Mouse (Mus musculus) kidney, embryonic 14.5 days (tissue): ENCODE measurements around the gene Rnf169. TPM values are rescaled to one million over a fixed set of nuclear protein-coding genes. Genes with fewer than 3 reads are reported as not detected.
A peak's percentile ranks its signal among the peaks of the same experiment; 100 is the strongest.

ENCODE experiments used
- ATAC-seq: fragments of 200-750 bp; cut with Nextera tagmentation; 2 replicates; pipeline ENCODE4 v1.8.0; 2017; ENCODE audit warnings: moderate number of reproducible peaks, mild to moderate bottlenecking, moderate TSS enrichment, moderate library complexity; ENCODE audit not compliant: low FRiP score, low TSS enrichment
- H3K27ac ChIP-seq: fragments of 300-500 bp; sonication (generic); 2 replicates; pipeline ENCODE4 v1.5.1; 2014; ENCODE audit warnings: low read depth, mild to moderate bottlenecking, low read length, moderate library complexity, mixed read lengths
- H3K27me3 ChIP-seq: fragments of 300-500 bp; sonication (generic); 2 replicates; pipeline ENCODE4 v1.6.1; 2014; ENCODE audit warnings: mild to moderate bottlenecking, low read length; ENCODE audit not compliant: control insufficient read depth, insufficient read depth
- H3K36me3 ChIP-seq: fragments of 300-500 bp; sonication (generic); 2 replicates; pipeline ENCODE4 v1.6.1; 2014; ENCODE audit warnings: low read length, mixed read lengths; ENCODE audit not compliant: control insufficient read depth, insufficient read depth
- H3K4me1 ChIP-seq: fragments of 300-500 bp; sonication (generic); 2 replicates; pipeline ENCODE4 v1.6.1; 2014; ENCODE audit warnings: low read length, mixed read lengths; ENCODE audit not compliant: control insufficient read depth, insufficient read depth
- H3K4me2 ChIP-seq: fragments of 300-500 bp; sonication (generic); replicated peaks from 2 replicates; pipeline ENCODE4 v1.6.1; 2014; ENCODE audit warnings: low read depth, mild to moderate bottlenecking, low read length
- H3K4me3 ChIP-seq: fragments of 300-500 bp; sonication (generic); 2 replicates; pipeline ENCODE4 v1.5.1; 2014; ENCODE audit warnings: mild to moderate bottlenecking, low read length
- H3K9ac ChIP-seq: fragments of 300-500 bp; sonication (generic); 2 replicates; pipeline ENCODE4 v1.6.1; 2014; ENCODE audit warnings: low read depth, mild to moderate bottlenecking, low read length, moderate library complexity
- H3K9me3 ChIP-seq: fragments of 300-500 bp; sonication (generic); 2 replicates; pipeline ENCODE4 v1.6.1; 2016; ENCODE audit warnings: low read length; ENCODE audit not compliant: control insufficient read depth
- WGBS: fragments of 180-500 bp; shearing (Covaris S2); extraction: QIAGEN DNeasy Blood & Tissue Kit; methylation state at CpG from one replicate; pipeline ENCODE4 v1.1.7; 2014; 5-methylcytosine and 5-hydroxymethylcytosine counted together
- polyA plus RNA-seq: library from polyadenylated mRNA; unstranded; fragments of >200 nt; fragmentation: Nextera tagmentation; extraction: Ambion mirVana; gene quantifications from 2 replicates; pipeline ENCODE4 v1.2.1, GENCODE M21; 2014

Rnf169 gene
- polyA plus RNA-seq, 1 experiment from 2014 or later, result 8.2 TPM

- 6% methylated on average over 4 of the region's 4 CpGs for WGBS
- Histone ChIP-seq H3K36me3 (no peaks in the 10 kb centered on the region), H3K4me3 (no peak overlapping the region), H3K4me1 (no peaks in the 10 kb centered on the region), H3K27me3 (no peaks in the 10 kb centered on the region), H3K4me2 (no peak overlapping the region), H3K9ac (no peak overlapping the region), H3K27ac (no peak overlapping the region), H3K9me3 (no peaks in the 10 kb centered on the region)
- ATAC-seq, result no peak
Observed at GRCm38 (mm10) chr7:99988725-99989124, 8.5 kb upstream of the Rnf169 start.

GRCm38 (mm10) chr7:99982256-99983242 lies 2.3 kb upstream of the Rnf169 start:
- no peak for ATAC-seq
- Histone ChIP-seq H3K9me3 (no peaks in the 10 kb centered on the region), H3K36me3 (no peaks in the 10 kb centered on the region), H3K4me1 (no peaks in the 10 kb centered on the region), H3K27me3 (no peaks in the 10 kb centered on the region), H3K27ac (no peak overlapping the region), H3K4me3 (no peak overlapping the region), H3K9ac (no peak overlapping the region), H3K4me2 (no peak overlapping the region)
- 89% methylated on average over 13 of the region's 13 CpGs for WGBS

- Histone ChIP-seq H3K4me1 (no peaks in the 10 kb centered on the region), H3K27ac (no peak overlapping the region), H3K27me3 (no peaks in the 10 kb centered on the region), H3K4me2 (no peak overlapping the region), H3K9ac (no peak overlapping the region), H3K4me3 (no peak overlapping the region), H3K36me3 (no peaks in the 10 kb centered on the region), H3K9me3 (no peaks in the 10 kb centered on the region)
- 10% methylated on average over 2 of the region's 2 CpGs for WGBS
- ATAC-seq, result no peak
Observed at GRCm38 (mm10) chr7:99981311-99981710, 1.1 kb upstream of the Rnf169 start.

GRCm38 (mm10) chr7:99979546-99980131 lies 609 bp downstream of the Rnf169 start:
- Histone ChIP-seq H3K9me3 (no peaks in the 10 kb centered on the region), H3K36me3 (no peaks in the 10 kb centered on the region), H3K27ac (peak overlapping the region; percentile 94), H3K4me2 (peak overlapping the region; percentile 52), H3K9ac (peak overlapping the region; percentile 97), H3K27me3 (no peaks in the 10 kb centered on the region), H3K4me1 (peaks cover 2% of the 10 kb centered on the region; the same call in 1 of the 2 replicates), H3K4me3 (peak overlapping the region; percentile 97)
- ATAC-seq, result peak; percentile 81
- under 1% methylated on average over 38 of the region's 51 CpGs for WGBS

- H3K9me3 ChIP-seq, result no peaks in the 10 kb centered on the region
- 5% methylated on average over 6 of the region's 6 CpGs for WGBS
- peak overlapping the region; percentile 97 for H3K4me3 ChIP-seq
- peak overlapping the region; percentile 97 for H3K9ac ChIP-seq
- peak overlapping the region; percentile 52 for H3K4me2 ChIP-seq
- no peak for ATAC-seq
- no peaks in the 10 kb centered on the region for H3K27me3 ChIP-seq
- H3K4me1 ChIP-seq, result peaks cover 6% of the 10 kb centered on the region; the same call in 1 of the 2 replicates
- H3K27ac ChIP-seq, result no peak overlapping the region; the same call in 1 of the 2 replicates
- H3K36me3 ChIP-seq, result no peaks in the 10 kb centered on the region
Observed at GRCm38 (mm10) chr7:99979081-99979480, 1.2 kb downstream of the Rnf169 start.

GRCm38 (mm10) chr7:99978041-99978440 lies 2.2 kb downstream of the Rnf169 start:
- no peak overlapping the region for H3K4me3 ChIP-seq
- H3K9ac ChIP-seq, result no peak overlapping the region
- peaks cover 6% of the 10 kb centered on the region; the same call in 1 of the 2 replicates for H3K4me1 ChIP-seq
- no peak overlapping the region for H3K4me2 ChIP-seq
- ATAC-seq, result no peak
- no peaks in the 10 kb centered on the region for H3K36me3 ChIP-seq
- 92% methylated on average over 2 of the region's 2 CpGs for WGBS
- no peak overlapping the region for H3K27ac ChIP-seq
- H3K27me3 ChIP-seq, result no peaks in the 10 kb centered on the region
- H3K9me3 ChIP-seq, result no peaks in the 10 kb centered on the region

GRCm38 (mm10) chr7:99975819-99976575 lies 4.3 kb downstream of the Rnf169 start:
- no peak overlapping the region for H3K27ac ChIP-seq
- H3K4me2 ChIP-seq, result no peak overlapping the region
- 88% methylated on average over 5 of the region's 5 CpGs for WGBS

GRCm38 (mm10) chr7:99974208-99974970 lies 5.9 kb downstream of the Rnf169 start:
- no peak overlapping the region for H3K9ac ChIP-seq
- 60% methylated on average over 10 of the region's 10 CpGs for WGBS

More at GRCm38 (mm10) chr7:99975819-99976575, 4.3 kb downstream of the Rnf169 start:
- Histone ChIP-seq H3K36me3 (no peaks in the 10 kb centered on the region), H3K9me3 (no peaks in the 10 kb centered on the region), H3K4me3 (no peak overlapping the region), H3K27me3 (no peaks in the 10 kb centered on the region), H3K4me1 (peaks cover 13% of the 10 kb centered on the region; the same call in 1 of the 2 replicates), H3K9ac (no peak overlapping the region)
- ATAC-seq, result no peak

More at GRCm38 (mm10) chr7:99974208-99974970, 5.9 kb downstream of the Rnf169 start:
- ATAC-seq, result no peak
- Histone ChIP-seq H3K9me3 (no peaks in the 10 kb centered on the region), H3K36me3 (no peaks in the 10 kb centered on the region), H3K4me3 (no peak overlapping the region), H3K27ac (no peak overlapping the region), H3K4me1 (peaks cover 13% of the 10 kb centered on the region; the same call in 1 of the 2 replicates), H3K27me3 (no peaks in the 10 kb centered on the region), H3K4me2 (no peak overlapping the region)
